Mouse (Mus musculus) CH12.LX (cell line): Measurements from ENCODE around the gene B4gat1. TPM values are rescaled to one million over a fixed set of nuclear protein-coding genes. Genes with fewer than 3 reads are reported as not detected.
A peak's percentile ranks its signal among the peaks of the same experiment; 100 is the strongest.

Experiments used
- DNase-seq: peaks from one replicate; pipeline ENCODE4 v3.0.0-alpha.2; 2013; ENCODE audit errors: extremely low read depth
- H3K27ac ChIP-seq: 2 replicates; pipeline ENCODE4 v1.5.1; 2012; ENCODE audit warnings: low read depth, mild to moderate bottlenecking, control low read depth, moderate library complexity; ENCODE audit not compliant: insufficient read depth
- H3K27me3 ChIP-seq: replicated peaks from 2 replicates; pipeline ENCODE3; 2012; ENCODE audit warnings: inconsistent platforms
- H3K36me3 ChIP-seq, 2 experiments: replicated peaks in 1 of 2; 2 replicates each; pipeline versions ENCODE3 to v1.6.1; 2012; ENCODE audit warnings: inconsistent platforms in 1 of 2, low read length in 1 of 2, mild to moderate bottlenecking in 1 of 2, mixed read lengths in 1 of 2, moderate library complexity in 1 of 2; ENCODE audit not compliant: control insufficient read depth in 1 of 2, insufficient read depth in 1 of 2
- H3K4me1 ChIP-seq, 2 experiments: 2 replicates each; pipeline ENCODE4 v1.6.1; 2012; ENCODE audit warnings: inconsistent platforms in 1 of 2, moderate library complexity in 1 of 2; ENCODE audit not compliant: insufficient read depth in 2 of 2, control insufficient read depth in 1 of 2
- H3K4me2 ChIP-seq: 2 replicates; pipeline ENCODE4 v1.6.1; 2012; ENCODE audit warnings: low read depth, mild to moderate bottlenecking, control low read depth; ENCODE audit not compliant: poor library complexity, insufficient read depth, severe bottlenecking
- H3K4me3 ChIP-seq, 3 experiments: fragments of 150-350 bp in 1 of 3; sonication (generic) in 1 of 3; replicated peaks in 1 of 3; 2 replicates each; pipeline versions ENCODE3 to v1.5.1; 2011 to 2012; ENCODE audit warnings: low read depth in 2 of 3, low read length in 2 of 3, mild to moderate bottlenecking in 2 of 3, moderate library complexity in 2 of 3, control low read depth in 1 of 3, improper control_type of control experiment in 1 of 3, inconsistent platforms in 1 of 3, mixed read lengths in 1 of 3; ENCODE audit not compliant: poor library complexity in 1 of 3
- H3K79me2 ChIP-seq: replicated peaks from 2 replicates; pipeline ENCODE4 v1.6.1; 2012; ENCODE audit warnings: mild to moderate bottlenecking, moderate library complexity; ENCODE audit not compliant: control insufficient read depth, poor library complexity, insufficient read depth, severe bottlenecking; ENCODE audit errors: extremely low read depth
- H3K9ac ChIP-seq: 2 replicates; pipeline ENCODE4 v1.6.1; 2012; ENCODE audit warnings: low read depth, mild to moderate bottlenecking, control low read depth, moderate library complexity; ENCODE audit not compliant: insufficient read depth
- H3K9me3 ChIP-seq: replicated peaks from 2 replicates; pipeline ENCODE3; 2012; ENCODE audit warnings: low read length, inconsistent platforms, mixed read lengths
- BHLHE40 ChIP-seq: IDR thresholded peaks from 2 replicates; pipeline ENCODE4 v1.6.1; 2011; ENCODE audit warnings: mild to moderate bottlenecking, low read depth, low read length, improper control_type of control experiment
- CHD2 ChIP-seq: IDR thresholded peaks from 2 replicates; pipeline ENCODE4 v1.6.1; 2011; ENCODE audit warnings: low read length, improper control_type of control experiment
- CTCF ChIP-seq, 2 experiments: IDR thresholded peaks in 1 of 2; conservative IDR thresholded peaks in 1 of 2; 2 replicates each; pipeline ENCODE4 v1.5.1; 2011 to 2012; ENCODE audit warnings: low read depth in 2 of 2, low read length in 2 of 2, improper control_type of control experiment in 1 of 2, inconsistent platforms in 1 of 2, mild to moderate bottlenecking in 1 of 2, moderate library complexity in 1 of 2
- E2F4 ChIP-seq: IDR thresholded peaks from 2 replicates; pipeline ENCODE4 v1.6.1; 2011; ENCODE audit warnings: low read depth, low read length, improper control_type of control experiment; ENCODE audit not compliant: insufficient replicate concordance
- ETS1 ChIP-seq: conservative IDR thresholded peaks from 2 replicates; pipeline ENCODE4 v1.6.1; 2012; ENCODE audit warnings: low read depth, mild to moderate bottlenecking, inconsistent platforms, low read length, improper control_type of control experiment, moderate library complexity
- GABPA ChIP-seq: IDR thresholded peaks from 2 replicates; pipeline ENCODE4 v1.6.1; 2012; ENCODE audit warnings: low read depth, low read length, improper control_type of control experiment, inconsistent platforms; ENCODE audit not compliant: insufficient replicate concordance
- HCFC1 ChIP-seq: IDR thresholded peaks from 2 replicates; pipeline ENCODE4 v1.6.1; 2012; ENCODE audit warnings: low read depth, mild to moderate bottlenecking, inconsistent platforms, low read length, improper control_type of control experiment
- IRF4 ChIP-seq: IDR thresholded peaks from 2 replicates; pipeline ENCODE4 v1.6.1; 2014; ENCODE audit warnings: low read depth, mild to moderate bottlenecking, inconsistent platforms, low read length, improper control_type of control experiment
- JUN ChIP-seq: IDR thresholded peaks from 2 replicates; pipeline ENCODE4 v1.6.1; 2011; ENCODE audit warnings: low read depth, mild to moderate bottlenecking, low read length, improper control_type of control experiment, moderate library complexity; ENCODE audit not compliant: insufficient read depth
- JUND ChIP-seq: conservative IDR thresholded peaks from 2 replicates; pipeline ENCODE4 v1.6.1; 2011; ENCODE audit warnings: low read depth, low read length, improper control_type of control experiment
- KAT2A ChIP-seq: IDR thresholded peaks from 2 replicates; pipeline ENCODE4 v1.6.1; 2012; ENCODE audit warnings: low read length, improper control_type of control experiment, inconsistent platforms; ENCODE audit not compliant: insufficient replicate concordance
- MAX ChIP-seq: IDR thresholded peaks from 2 replicates; pipeline ENCODE4 v1.6.1; 2011; ENCODE audit warnings: low read length, improper control_type of control experiment
- MXI1 ChIP-seq: IDR thresholded peaks from 2 replicates; pipeline ENCODE4 v1.6.1; 2011; ENCODE audit warnings: mild to moderate bottlenecking, low read depth, low read length, improper control_type of control experiment
- MYC ChIP-seq: IDR thresholded peaks from 2 replicates; pipeline ENCODE4 v1.6.1; 2011; ENCODE audit warnings: low read depth, mild to moderate bottlenecking, improper control_type of control experiment, low read length
- NELFE ChIP-seq: IDR thresholded peaks from 2 replicates; pipeline ENCODE4 v1.6.1; 2011; ENCODE audit warnings: low read depth, low read length, improper control_type of control experiment
- NRF1 ChIP-seq: IDR thresholded peaks from 2 replicates; pipeline ENCODE4 v1.6.1; 2014; ENCODE audit warnings: low read depth, mild to moderate bottlenecking, inconsistent platforms, low read length, improper control_type of control experiment, moderate library complexity
- PAX5 ChIP-seq: IDR thresholded peaks from 2 replicates; pipeline ENCODE4 v1.6.1; 2012; ENCODE audit warnings: low read length, inconsistent platforms, mixed read lengths
- POLR2AphosphoS2 ChIP-seq: IDR thresholded peaks from 2 replicates; pipeline ENCODE4 v1.6.1; 2011; ENCODE audit warnings: low read depth, low read length, improper control_type of control experiment
- RAD21 ChIP-seq: IDR thresholded peaks from 2 replicates; pipeline ENCODE4 v1.6.1; 2011; ENCODE audit warnings: low read depth, mild to moderate bottlenecking, low read length, improper control_type of control experiment, moderate library complexity
- RCOR1 ChIP-seq: conservative IDR thresholded peaks from 2 replicates; pipeline ENCODE4 v1.6.1; 2012; ENCODE audit warnings: low read depth, mild to moderate bottlenecking, inconsistent platforms, low read length, improper control_type of control experiment
- SIN3A ChIP-seq: IDR thresholded peaks from 2 replicates; pipeline ENCODE4 v1.6.1; 2012; ENCODE audit warnings: low read length, improper control_type of control experiment, inconsistent platforms
- SMC3 ChIP-seq: IDR thresholded peaks from 2 replicates; pipeline ENCODE4 v1.6.1; 2011; ENCODE audit warnings: low read depth, low read length, improper control_type of control experiment
- TBP ChIP-seq: conservative IDR thresholded peaks from 2 replicates; pipeline ENCODE4 v1.6.1; 2011; ENCODE audit warnings: low read depth, low read length, improper control_type of control experiment
- UBTF ChIP-seq: IDR thresholded peaks from 2 replicates; pipeline ENCODE4 v1.6.1; 2012; ENCODE audit warnings: low read depth, mild to moderate bottlenecking, inconsistent platforms, low read length, improper control_type of control experiment, moderate library complexity
- USF2 ChIP-seq: conservative IDR thresholded peaks from 2 replicates; pipeline ENCODE4 v1.6.1; 2011; ENCODE audit warnings: low read depth, low read length, improper control_type of control experiment
- ZC3H11A ChIP-seq: IDR thresholded peaks from 2 replicates; pipeline ENCODE4 v1.6.1; 2012; ENCODE audit warnings: low read depth, mild to moderate bottlenecking, inconsistent platforms, low read length, improper control_type of control experiment
- ZMIZ1 ChIP-seq: IDR thresholded peaks from 2 replicates; pipeline ENCODE4 v1.6.1; 2012; ENCODE audit warnings: low read depth, mild to moderate bottlenecking, inconsistent platforms, low read length, improper control_type of control experiment
- ZNF384 ChIP-seq: IDR thresholded peaks from 2 replicates; pipeline ENCODE4 v1.6.1; 2012; ENCODE audit warnings: low read depth, low read length, improper control_type of control experiment, inconsistent platforms
- dilution Hi-C: fragments of 300-500 bp; cut with MboI; formaldehyde crosslinking; loops from 2 replicates; pipeline ENCODE4 v1.14.3; 2020; ENCODE audit warnings: low sequenced_read_pairs; ENCODE audit not compliant: extremely low pct_unique_long_range_greater_than_20kb, extremely low pct_ligation_motif_present
- in situ Hi-C: fragments of 300-500 bp; cut with MboI; formaldehyde crosslinking; loops from 3 replicates; pipeline ENCODE4 v1.14.3; 2019; ENCODE audit warnings: low sequenced_read_pairs, low pct_ligation_motif_present, low pct_unique_long_range_greater_than_20kb, mixed read lengths
- polyA plus RNA-seq: library from polyadenylated mRNA; unstranded; fragments of >175 nt; gene quantifications from 2 replicates; pipeline ENCODE4 v1.2.1, GENCODE M21; 2012; ENCODE audit warnings: low read depth; ENCODE audit not compliant: insufficient read length
- total RNA-seq, 2 experiments: library from RNA; depleted of rRNA; stranded (reverse); fragments of 300-350 nt in 1 of 2; fragments of >200 nt in 1 of 2; gene quantifications; 2 replicates each; pipeline ENCODE4 v1.2.3; 2012 to 2014

Gene B4gat1
- total and polyA plus RNA-seq, 3 experiments: 5.2 to 12.1 (median 6.9) TPM

DNA sequence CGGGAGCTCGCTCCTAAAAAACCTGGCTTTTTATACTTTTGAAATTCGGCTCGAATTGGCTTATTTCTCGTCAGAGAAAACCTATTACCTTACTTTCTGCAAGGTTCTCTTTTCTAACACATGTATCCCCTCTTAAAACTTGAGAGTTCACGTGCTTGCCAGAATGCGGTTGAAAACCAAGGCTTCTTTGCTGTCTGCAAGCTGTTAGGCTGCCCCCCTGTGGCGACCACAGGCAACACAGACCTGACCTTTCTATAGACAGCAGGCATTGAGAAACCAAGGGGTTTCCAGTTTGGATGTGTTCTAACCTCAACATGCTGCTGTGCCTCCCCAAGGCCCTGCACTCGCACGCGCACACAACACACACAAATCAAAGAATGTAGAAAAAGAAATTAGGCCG is 21.8 kb upstream of the B4gat1 start:
- in situ Hi-C loops (no loop called here), dilution Hi-C loops (no loop called here)
- Histone ChIP-seq H3K4me1 (peaks cover 0 to 13% of the 10 kb centered on the region in 2 experiments; a peak in 1 of 4 replicates), H3K27me3 (peaks cover 42% of the 10 kb centered on the region), H3K79me2 (no peaks in the 10 kb centered on the region), H3K4me2 (peak overlapping the region; percentile 47; the same call in 1 of the 2 replicates), H3K27ac (no peak overlapping the region), H3K9me3 (no peaks in the 10 kb centered on the region), H3K4me3 (no peak overlapping the region), H3K9ac (no peak overlapping the region), H3K36me3 (no peaks in the 10 kb centered on the region)
- peak; percentile 69 for DNase-seq
- TF ChIP-seq RCOR1 (no peak), MYC (peak; percentile 74; the same call in 1 of the 2 replicates), POLR2AphosphoS2 (no peak), JUND (no peak), ETS1 (no peak), GABPA (no peak), SMC3 (peak; percentile 52), BHLHE40 (peak; percentile 90), NELFE (no peak), CTCF (conservative IDR thresholded peaks at IDR 0.05 in 1 of 2, IDR thresholded peaks at IDR 0.05 in 1 of 2; ENCODE audit: low read depth in 2 of 2, low read length in 2 of 2) (peak; percentile 44 to 84; a peak in 3 of 4 replicates), IRF4 (no peak), SIN3A (0 out of 2 replicates have a peak, but pooled peaks have one; percentile 30), PAX5 (no peak), UBTF (no peak), RAD21 (peak; percentile 36), TBP (no peak), JUN (no peak), NRF1 (no peak), MXI1 (peak; percentile 63; the same call in 1 of the 2 replicates), E2F4 (no peak), MAX (peak; percentile 73), USF2 (no peak; the same call in 1 of the 2 replicates), KAT2A (no peak), ZNF384 (no peak), CHD2 (no peak), ZC3H11A (no peak), ZMIZ1 (no peak), HCFC1 (no peak)
